Mouse (Mus musculus) embryonic facial prominence, embryonic 11.5 days (tissue): ENCODE data around the gene Pds5b. TPM values are rescaled to one million over a fixed set of nuclear protein-coding genes. Genes with fewer than 3 reads are reported as not detected.
A peak's percentile ranks its signal among the peaks of the same experiment; 100 is the strongest.
"Not testable (repeated sequence)": the region's sequence is repeated elsewhere in the genome, so short reads cannot be mapped to it uniquely, and the experiment has no call there.

ENCODE experiments used
- ATAC-seq: fragments of 200-750 bp; cut with Nextera tagmentation; replicated peaks from 2 replicates; pipeline ENCODE4 v1.8.0; 2017; ENCODE audit warnings: low read depth; ENCODE audit not compliant: insufficient number of reproducible peaks, low FRiP score, low TSS enrichment
- DNase-seq: peaks from one replicate; pipeline ENCODE4 v3.0.0-alpha.2; 2015; ENCODE audit warnings: low spot score
- H3K27ac ChIP-seq: fragments of 300-500 bp; sonication (generic); replicated peaks from 2 replicates; pipeline ENCODE4 v1.5.1; 2014; ENCODE audit warnings: mild to moderate bottlenecking, low read depth, low read length, control low read depth
- H3K27me3 ChIP-seq: fragments of 300-500 bp; sonication (generic); 2 replicates; pipeline ENCODE4 v1.6.1; 2014; ENCODE audit warnings: mild to moderate bottlenecking, low read length, moderate library complexity, mixed read lengths; ENCODE audit not compliant: control insufficient read depth, insufficient read depth
- H3K36me3 ChIP-seq: fragments of 300-500 bp; sonication (generic); replicated peaks from 2 replicates; pipeline ENCODE4 v1.6.1; 2014; ENCODE audit warnings: low read depth, mild to moderate bottlenecking, low read length, moderate library complexity, mixed read lengths; ENCODE audit not compliant: control insufficient read depth, insufficient read depth
- H3K4me1 ChIP-seq: fragments of 300-500 bp; sonication (generic); 2 replicates; pipeline ENCODE4 v1.6.1; 2014; ENCODE audit warnings: low read length, mixed read lengths; ENCODE audit not compliant: control insufficient read depth, insufficient read depth
- H3K4me2 ChIP-seq: fragments of 300-500 bp; sonication (generic); 2 replicates; pipeline ENCODE4 v1.6.1; 2014; ENCODE audit warnings: low read depth, mild to moderate bottlenecking, control low read depth, low read length, moderate library complexity
- H3K4me3 ChIP-seq: fragments of 300-500 bp; sonication (generic); 2 replicates; pipeline ENCODE4 v1.5.1; 2014; ENCODE audit warnings: low read depth, low read length, control low read depth
- H3K9ac ChIP-seq: fragments of 300-500 bp; sonication (generic); replicated peaks from 2 replicates; pipeline ENCODE4 v1.6.1; 2014; ENCODE audit warnings: mild to moderate bottlenecking, control low read depth, low read length
- H3K9me3 ChIP-seq: fragments of 300-500 bp; sonication (generic); replicated peaks from 2 replicates; pipeline ENCODE4 v1.6.1; 2016; ENCODE audit warnings: mild to moderate bottlenecking, low read length, inconsistent platforms, mixed read lengths; ENCODE audit not compliant: control insufficient read depth
- WGBS: fragments of 180-500 bp; shearing (Covaris S2); extraction: QIAGEN DNeasy Blood & Tissue Kit; methylation state at CpG from one replicate; pipeline ENCODE4 v1.1.7; 2014; 5-methylcytosine and 5-hydroxymethylcytosine counted together
- polyA plus RNA-seq: library from polyadenylated mRNA; unstranded; fragments of >200 nt; fragmentation: Nextera tagmentation; extraction: Ambion mirVana; gene quantifications from 2 replicates; pipeline ENCODE4 v1.2.1, GENCODE M21; 2014

The Pds5b gene
- polyA plus RNA-seq, 1 experiment from 2014 or later: 56.5 TPM

DNA sequence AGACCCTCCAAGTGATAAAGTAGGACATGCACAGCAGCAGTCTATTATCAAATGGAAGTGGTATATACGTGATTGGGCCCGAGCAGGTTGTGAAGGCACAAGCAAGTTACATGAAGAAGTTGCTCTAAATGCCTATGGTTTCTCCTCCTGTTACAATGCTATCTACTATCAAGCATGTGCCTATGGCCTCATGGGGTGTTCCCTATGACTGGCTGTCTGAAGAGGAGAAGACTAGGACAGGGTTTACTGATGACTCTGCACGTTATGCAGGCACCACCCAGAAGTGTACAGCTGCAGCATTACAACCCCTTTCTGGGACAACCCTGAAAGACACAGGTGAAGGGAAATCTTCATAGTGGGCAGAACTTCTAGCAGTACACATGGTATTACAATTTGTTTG is 33.6 kb downstream of the Pds5b start:
- not testable (repeated sequence) for H3K9ac ChIP-seq, H3K9me3 ChIP-seq, H3K27me3 ChIP-seq, H3K4me1 ChIP-seq, H3K4me3 ChIP-seq, H3K27ac ChIP-seq, H3K36me3 ChIP-seq, DNase-seq, ATAC-seq, H3K4me2 ChIP-seq
- 96% methylated on average over 3 of the region's 3 CpGs for WGBS

DNA sequence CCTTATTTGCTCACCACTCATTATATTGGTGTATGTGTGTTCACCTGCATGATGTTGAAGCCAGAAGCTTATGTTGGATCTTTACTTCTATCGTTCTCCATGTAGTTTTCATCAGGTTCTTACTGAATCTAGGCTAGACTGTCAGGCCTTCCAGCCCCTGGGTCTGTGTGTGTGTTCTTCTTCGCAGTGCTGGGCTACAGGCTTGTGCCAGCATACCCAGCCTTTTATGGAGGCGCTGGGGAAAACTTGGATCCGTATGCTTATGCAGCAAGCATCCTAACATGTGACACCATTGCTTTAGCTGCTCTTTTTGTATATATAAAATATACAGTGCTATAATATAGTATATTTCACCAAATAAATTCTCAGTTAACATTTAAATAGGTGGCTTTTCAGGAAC is 38.0 kb downstream of the Pds5b start:
- WGBS: 96% methylated on average over 4 of the region's 4 CpGs

GRCm38 (mm10) chr5:150713431-150713830 is 39.9 kb downstream of the Pds5b start:
- H3K9me3 ChIP-seq: no peaks in the 10 kb centered on the region
- H3K27me3 ChIP-seq: no peaks in the 10 kb centered on the region
- no peak overlapping the region for H3K4me3 ChIP-seq
- DNase-seq: no peak
- H3K36me3 ChIP-seq: no peaks in the 10 kb centered on the region
- no peak overlapping the region for H3K4me2 ChIP-seq
- ATAC-seq: no peak
- no peak overlapping the region for H3K9ac ChIP-seq
- no peaks in the 10 kb centered on the region for H3K4me1 ChIP-seq
- no peak overlapping the region for H3K27ac ChIP-seq

More for the DNA sequence above, 38.0 kb downstream of the Pds5b start:
- Histone ChIP-seq H3K4me1 (no peaks in the 10 kb centered on the region), H3K4me2 (no peak overlapping the region), H3K36me3 (no peaks in the 10 kb centered on the region), H3K27ac (no peak overlapping the region), H3K27me3 (no peaks in the 10 kb centered on the region), H3K4me3 (no peak overlapping the region), H3K9me3 (no peaks in the 10 kb centered on the region), H3K9ac (no peak overlapping the region)
- ATAC-seq: no peak
- no peak for DNase-seq

GRCm38 (mm10) chr5:150717775-150718174 is 44.2 kb downstream of the Pds5b start:
- no peak overlapping the region for H3K4me3 ChIP-seq
- no peak overlapping the region for H3K9ac ChIP-seq
- no peaks in the 10 kb centered on the region for H3K9me3 ChIP-seq
- 15% methylated on average over 4 of the region's 4 CpGs for WGBS
- no peaks in the 10 kb centered on the region for H3K4me1 ChIP-seq
- no peak overlapping the region for H3K27ac ChIP-seq
- DNase-seq: peak; percentile 83
- H3K27me3 ChIP-seq: no peaks in the 10 kb centered on the region
- H3K4me2 ChIP-seq: no peak overlapping the region
- ATAC-seq: peak; percentile 52; the same call in 1 of the 2 replicates
- H3K36me3 ChIP-seq: no peaks in the 10 kb centered on the region; the same call in 1 of the 2 replicates

- ATAC-seq (no peak), DNase-seq (no peak)
- H3K4me2 ChIP-seq: no peak overlapping the region
- H3K27me3 ChIP-seq: no peaks in the 10 kb centered on the region
- H3K36me3 ChIP-seq: no peaks in the 10 kb centered on the region; the same call in 1 of the 2 replicates
- no peaks in the 10 kb centered on the region for H3K4me1 ChIP-seq
- H3K4me3 ChIP-seq: no peak overlapping the region
- H3K9ac ChIP-seq: no peak overlapping the region
- WGBS: 82% methylated on average over 1 of the region's 1 CpGs
- no peaks in the 10 kb centered on the region for H3K9me3 ChIP-seq
- H3K27ac ChIP-seq: no peak overlapping the region
These were observed 51.1 kb downstream of the Pds5b start for GRCm38 (mm10) chr5:150724641-150725040.

DNA sequence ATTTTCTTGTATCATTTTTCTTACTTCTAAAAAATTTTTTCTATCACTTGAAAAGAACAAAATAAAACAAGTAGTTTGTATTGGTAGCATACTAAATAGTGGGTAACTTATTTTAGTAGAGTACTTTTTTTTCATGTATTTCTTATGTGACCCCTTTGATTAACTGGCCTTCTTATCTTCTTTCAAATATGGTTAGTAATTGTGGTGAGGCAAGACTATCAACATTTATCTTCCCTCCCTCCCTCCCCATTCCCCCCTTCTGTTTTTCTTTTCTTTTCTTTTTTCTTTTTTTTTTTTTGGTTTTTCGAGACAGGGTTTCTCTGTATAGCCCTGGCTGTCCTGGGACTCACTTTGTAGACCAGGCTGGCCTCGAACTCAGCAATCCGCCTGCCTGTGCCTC is 63.5 kb downstream of the Pds5b start:
- H3K4me2 ChIP-seq, H3K9ac ChIP-seq, DNase-seq, H3K4me1 ChIP-seq, H3K27me3 ChIP-seq, H3K9me3 ChIP-seq, H3K27ac ChIP-seq, H3K36me3 ChIP-seq, H3K4me3 ChIP-seq, ATAC-seq: not testable (repeated sequence)
- WGBS: 88% methylated on average over 3 of the region's 3 CpGs

DNA sequence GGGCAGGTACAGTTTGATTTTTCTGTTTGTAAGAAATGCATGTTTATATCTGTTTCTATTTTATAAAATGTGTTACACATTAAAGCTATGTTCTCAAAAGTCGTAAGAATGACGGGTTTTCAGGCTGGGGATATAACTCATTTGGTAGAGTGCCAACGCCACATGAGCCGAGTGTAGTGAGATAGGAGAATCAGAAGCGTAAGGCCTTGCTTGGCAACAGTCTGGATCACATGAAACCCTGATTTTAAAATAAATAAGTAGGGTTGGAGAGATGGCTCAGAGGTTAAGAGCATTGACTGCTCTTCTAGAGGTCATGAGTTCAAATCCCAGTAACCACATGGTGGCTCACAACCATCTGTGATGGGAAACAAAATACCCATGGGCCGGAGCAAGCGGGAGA is 65.8 kb downstream of the Pds5b start:
- H3K27ac ChIP-seq: no peak overlapping the region
- H3K4me1 ChIP-seq: no peaks in the 10 kb centered on the region
- 80% methylated on average over 7 of the region's 7 CpGs for WGBS
- no peaks in the 10 kb centered on the region for H3K27me3 ChIP-seq
- ATAC-seq (no peak), DNase-seq (no peak)
- no peak overlapping the region for H3K9ac ChIP-seq
- no peaks in the 10 kb centered on the region for H3K36me3 ChIP-seq
- H3K9me3 ChIP-seq: no peaks in the 10 kb centered on the region
- no peak overlapping the region for H3K4me2 ChIP-seq
- H3K4me3 ChIP-seq: no peak overlapping the region

DNA sequence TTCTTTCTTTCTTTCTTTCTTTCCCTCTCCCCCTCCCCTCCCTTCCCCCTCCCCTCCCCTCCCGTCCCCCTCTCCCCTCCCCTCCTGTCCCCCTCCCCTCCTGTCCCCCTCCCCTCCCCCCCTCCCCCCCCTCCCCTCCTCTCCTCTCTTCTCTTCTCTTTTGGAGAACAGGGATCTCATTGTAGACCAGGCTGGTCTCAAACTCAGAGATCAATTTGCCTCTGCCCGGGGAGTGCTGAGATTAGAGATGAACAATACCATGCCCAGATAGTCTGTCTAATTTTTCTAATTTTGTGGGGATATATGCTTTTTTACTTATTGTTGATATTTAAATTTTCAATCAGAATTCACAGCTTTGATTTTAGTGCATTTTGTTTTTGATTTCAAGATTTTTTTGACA is 67.1 kb downstream of the Pds5b start:
- no peaks in the 10 kb centered on the region for H3K9me3 ChIP-seq
- ATAC-seq (no peak), DNase-seq (no peak)
- H3K4me3 ChIP-seq: no peak overlapping the region
- no peak overlapping the region for H3K27ac ChIP-seq
- H3K4me2 ChIP-seq: no peak overlapping the region
- H3K36me3 ChIP-seq: no peaks in the 10 kb centered on the region
- 41% methylated on average over 1 of the region's 2 CpGs for WGBS
- H3K9ac ChIP-seq: no peak overlapping the region
- no peaks in the 10 kb centered on the region for H3K27me3 ChIP-seq
- H3K4me1 ChIP-seq: no peaks in the 10 kb centered on the region
